Mouse (Mus musculus) CH12F3 (cell line): Measurements from ENCODE around the gene Gatb.

Experiments used
- in situ Hi-C: fragments of 300-500 bp; cut with MboI; formaldehyde crosslinking; loops from 2 replicates; pipeline ENCODE4 v1.14.3; 2020; ENCODE audit warnings: low sequenced_read_pairs

Gene Gatb

DNA sequence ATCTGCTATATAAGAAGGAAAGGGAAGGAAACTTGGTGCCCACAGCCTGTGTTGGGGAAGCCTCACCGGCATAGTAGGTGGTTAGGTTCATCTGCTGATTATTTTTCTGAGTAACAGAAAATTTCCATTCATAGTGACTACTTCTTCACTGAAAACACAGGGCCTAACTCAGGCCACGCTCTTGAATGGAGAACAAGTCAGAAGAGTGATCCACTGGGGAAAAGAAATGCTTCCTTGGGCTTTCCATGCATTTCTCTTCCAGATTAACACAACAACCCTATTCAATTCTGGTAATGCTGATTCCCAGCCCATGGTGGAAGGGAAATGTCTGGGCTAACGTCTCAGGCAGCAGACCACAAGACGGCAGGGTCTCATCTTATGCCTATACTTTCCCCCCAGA, 124.6 kb downstream of the Gatb start:
- in situ Hi-C loops: no loop called here

DNA sequence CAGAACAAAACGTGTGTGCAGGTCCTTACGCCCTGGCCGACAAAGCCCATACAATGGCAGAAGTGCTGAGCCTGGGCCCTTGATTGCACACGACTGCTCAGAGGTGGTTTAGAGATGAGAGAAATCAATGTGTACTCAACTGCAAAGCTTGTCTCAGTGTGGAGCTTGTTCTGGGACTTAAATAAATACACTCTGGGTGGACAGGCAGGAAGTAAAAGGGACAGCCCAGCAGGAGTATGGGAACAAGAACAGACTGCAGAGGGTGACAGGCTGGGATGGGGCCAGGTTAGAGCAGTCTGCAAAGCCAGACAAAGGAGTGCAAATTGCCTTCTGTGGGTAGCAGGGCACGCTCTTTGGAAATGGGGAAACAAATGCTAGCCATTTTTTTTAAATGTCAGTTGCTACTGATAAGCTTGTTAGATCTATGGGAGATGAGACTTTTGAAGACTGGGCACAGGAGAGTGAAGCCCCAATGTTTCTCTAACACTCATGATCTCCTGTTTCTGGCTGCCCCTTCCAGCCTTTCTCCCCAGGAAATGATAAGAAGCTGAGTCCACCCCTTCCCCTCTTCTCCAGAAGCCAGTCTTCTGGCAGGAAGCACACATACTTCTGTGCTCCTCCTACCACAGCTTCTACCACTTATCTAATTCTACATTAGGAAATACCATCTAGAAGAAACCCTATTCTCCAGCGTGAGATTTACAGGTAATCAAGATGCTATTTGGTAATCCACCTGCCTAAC, 129.4 kb downstream of the Gatb start:
- in situ Hi-C loops: loop anchor here (25.0 kb wide), 1 partner anchor 209 kb away; no protein-coding TSS in a partner anchor
